Mouse (Mus musculus) activated CD4-positive, CD25-positive, alpha-beta regulatory T cell (primary cell): ENCODE results near the gene Lrit2. TPM values are rescaled to one million over a fixed set of nuclear protein-coding genes. Genes with fewer than 3 reads are reported as not detected.

ENCODE experiments used
- polyA plus RNA-seq, 2 experiments: library from polyadenylated mRNA; unstranded; fragments of 100-300 nt; shearing (Covaris generic); gene quantifications; one replicate each; pipeline ENCODE4 v1.2.1; 2017

The Lrit2 gene
- not detected for polyA plus RNA-seq

DNA sequence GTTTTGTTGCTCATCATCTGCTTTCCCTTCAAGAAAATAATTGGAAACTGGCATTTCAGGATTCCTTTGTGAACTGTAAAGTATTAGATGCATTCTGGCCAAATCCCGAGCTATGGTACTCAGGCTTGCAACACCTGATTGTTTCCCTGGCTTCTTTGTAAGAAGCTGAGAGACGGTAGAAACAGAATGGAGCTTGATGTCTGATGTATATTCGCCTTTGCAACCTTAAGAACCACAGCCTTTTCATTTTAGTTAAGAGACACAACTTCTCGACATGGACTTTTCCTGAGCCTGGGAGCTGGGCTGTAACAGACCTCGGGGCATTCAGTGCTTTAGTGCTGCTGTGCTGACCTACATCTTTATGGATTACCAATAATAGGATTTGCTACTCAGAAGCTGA lies at the start of gene Lrit2:
TSS of gene Lrit2 (plus strand) at position 301 of the 400 bp plus-strand sequence.

DNA sequence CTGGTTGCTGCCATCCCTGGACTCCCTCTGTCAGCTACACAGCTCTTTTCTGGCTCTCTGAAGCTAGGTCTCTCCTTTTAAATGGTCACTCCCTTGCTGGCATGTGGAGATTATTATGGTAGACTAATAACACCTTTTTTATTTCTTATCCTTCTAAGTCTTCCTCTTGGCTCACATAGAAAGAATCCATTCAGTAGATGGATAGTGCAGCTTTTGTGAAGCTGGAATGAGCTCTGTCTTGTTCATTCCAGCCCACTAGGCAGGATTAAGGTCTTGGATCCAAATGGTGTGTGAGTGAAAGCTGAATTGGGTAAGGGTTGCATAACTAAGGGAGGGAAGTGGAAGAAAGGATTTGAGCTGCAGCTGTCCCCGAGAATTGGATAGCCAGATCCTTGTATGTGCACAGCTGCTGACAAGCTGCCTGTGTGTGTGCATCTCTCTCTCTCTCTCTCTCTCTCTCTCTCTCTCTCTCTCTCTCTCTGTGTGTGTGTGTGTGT lies 18.8 kb upstream of the Lrit2 start, which contains the start of gene Rgr:
TSS of gene Rgr (minus strand) at position 51 of the 497 bp plus-strand sequence.

DNA sequence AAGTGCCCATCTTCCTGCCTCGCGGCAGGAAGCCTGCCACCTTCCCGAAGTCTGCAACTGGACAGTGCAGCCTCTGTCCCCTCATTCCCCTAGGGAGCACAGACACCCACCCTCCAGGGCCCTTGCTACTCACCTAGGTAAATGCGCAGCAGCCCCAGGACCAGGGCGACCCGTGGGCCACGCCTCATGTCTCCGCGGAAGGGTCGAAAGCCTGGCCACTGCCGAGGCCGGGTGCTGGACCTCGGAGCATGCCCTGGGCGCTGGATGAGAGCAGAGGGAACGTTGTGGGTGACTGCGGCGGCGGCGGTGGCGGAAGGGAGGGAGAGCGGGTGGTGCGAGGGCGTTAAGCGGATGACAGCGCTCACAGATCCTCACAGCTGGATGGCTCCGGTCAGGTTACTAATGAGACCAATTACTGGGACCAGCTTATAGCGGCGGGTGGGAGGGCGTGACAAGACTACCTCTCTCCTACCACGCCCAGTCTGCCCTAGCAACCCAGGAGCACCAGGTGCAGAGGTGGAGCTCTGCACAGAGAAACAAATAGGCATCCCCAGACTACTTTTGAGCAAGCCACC lies 30.3 kb downstream of the Lrit2 start, which contains the start of gene Cdhr1:
TSS of gene Cdhr1 (minus strand) at position 392 of the 575 bp plus-strand sequence.

DNA sequence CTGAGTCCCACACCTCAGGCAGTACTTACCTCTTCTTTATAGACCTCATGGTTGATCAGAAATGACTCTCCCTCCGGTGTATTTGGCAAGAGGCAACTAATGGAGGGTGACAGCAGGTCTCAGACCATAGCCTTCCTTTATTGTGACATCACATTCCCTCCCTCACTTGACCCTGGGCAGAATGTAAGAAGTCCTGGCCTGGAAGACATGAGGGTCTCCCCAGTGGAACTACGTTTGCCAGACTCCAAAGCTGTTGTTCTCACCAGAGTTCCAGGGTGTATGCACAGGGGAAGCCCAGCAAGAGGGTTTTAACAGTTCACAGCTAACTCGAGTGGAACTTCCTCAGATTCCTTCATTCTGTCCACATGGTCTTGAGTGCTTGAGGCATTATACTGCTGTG lies 46.2 kb downstream of the Lrit2 start, which contains the start of gene 2610528A11Rik:
TSS of gene 2610528A11Rik (minus strand) at position 101 of the 400 bp plus-strand sequence.

Other genes starting within 250 kb of the Lrit2 start
- 10 to 100 TPM; 34.3 to 43.1 TPM for gene Ccser2, start 99.2 kb upstream of the Lrit2 start, polyA plus RNA-seq
- under 1 TPM in 1 of 2 experiments, not detected in 1; 0.22 TPM for gene Rgr, start 19.0 kb upstream of the Lrit2 start, polyA plus RNA-seq
- gene Lrit1, start 13.1 kb upstream of the Lrit2 start, polyA plus RNA-seq: not detected
- gene Cdhr1, start 30.4 kb downstream of the Lrit2 start, polyA plus RNA-seq: not detected
- under 1 TPM in 1 of 2 experiments, not detected in 1; 0.42 TPM for gene 2610528A11Rik, start 46.1 kb downstream of the Lrit2 start, polyA plus RNA-seq
- 100 to 1,000 TPM; 230 to 267 TPM for gene Ghitm, start 67.3 kb downstream of the Lrit2 start, polyA plus RNA-seq